Mouse (Mus musculus) right cerebral cortex, postnatal 4 days (tissue): ENCODE data around the gene Alg10b.
"Not testable (repeated sequence)": the region's sequence is repeated elsewhere in the genome, so short reads cannot be mapped to it uniquely, and the experiment has no call there.

Experiments
- DNase-seq: peaks from one replicate; pipeline ENCODE4 v3.0.0-alpha.2; 2022

Alg10b gene

GRCm38 (mm10) chr15:90223969-90224750 lies at the start of gene Alg10b:
TSS of gene Alg10b (plus strand) at chr15:90224311.
- DNase-seq = peak; percentile 87

GRCm38 (mm10) chr15:90183108-90183507 lies 41.0 kb upstream of the Alg10b start:
- not testable (repeated sequence) for DNase-seq

- no peak for DNase-seq
Observed at GRCm38 (mm10) chr15:90183511-90183910, 40.6 kb upstream of the Alg10b start.

GRCm38 (mm10) chr15:90184743-90185142 lies 39.4 kb upstream of the Alg10b start:
- no peak for DNase-seq

- DNase-seq = no peak
Observed at GRCm38 (mm10) chr15:90189477-90189876, 34.6 kb upstream of the Alg10b start.

GRCm38 (mm10) chr15:90213946-90214345 lies 10.2 kb upstream of the Alg10b start:
- no peak for DNase-seq

- peak; percentile 78 for DNase-seq
Observed at GRCm38 (mm10) chr15:90214913-90215312, 9.2 kb upstream of the Alg10b start.

- no peak for DNase-seq
Observed at GRCm38 (mm10) chr15:90225058-90225575, 1.0 kb downstream of the Alg10b start.

- DNase-seq = peak; percentile 16
Observed at GRCm38 (mm10) chr15:90237657-90238056, 13.5 kb downstream of the Alg10b start.

GRCm38 (mm10) chr15:90244081-90244480 lies 20.0 kb downstream of the Alg10b start:
- DNase-seq = no peak

GRCm38 (mm10) chr15:90249694-90250093 lies 25.6 kb downstream of the Alg10b start:
- DNase-seq = no peak

- no peak for DNase-seq
Observed at GRCm38 (mm10) chr15:90282876-90283275, 58.8 kb downstream of the Alg10b start.
